Mouse (Mus musculus) forebrain, embryonic 12.5 days (tissue): ENCODE data around the gene Zfp872. TPM values are rescaled to one million over a fixed set of nuclear protein-coding genes. Genes with fewer than 3 reads are reported as not detected.

Source experiments
- ATAC-seq: fragments of 200-750 bp; cut with Nextera tagmentation; 2 replicates; pipeline ENCODE4 v1.8.0; 2017; ENCODE audit warnings: moderate TSS enrichment; ENCODE audit not compliant: low FRiP score
- H3K27ac ChIP-seq: fragments of 300-500 bp; sonication (generic); 2 replicates; pipeline ENCODE4 v1.5.1; 2016; ENCODE audit warnings: mild to moderate bottlenecking
- H3K27me3 ChIP-seq: fragments of 300-500 bp; sonication (generic); 2 replicates; pipeline ENCODE4 v1.6.1; 2016; ENCODE audit warnings: mild to moderate bottlenecking
- H3K36me3 ChIP-seq: fragments of 300-500 bp; sonication (generic); replicated peaks from 2 replicates; pipeline ENCODE4 v1.6.1; 2016; ENCODE audit warnings: mild to moderate bottlenecking
- H3K4me1 ChIP-seq: fragments of 300-500 bp; sonication (generic); 2 replicates; pipeline ENCODE4 v1.6.1; 2016
- H3K4me2 ChIP-seq: fragments of 300-500 bp; sonication (generic); 2 replicates; pipeline ENCODE4 v1.6.1; 2016; ENCODE audit warnings: mild to moderate bottlenecking, moderate library complexity
- H3K4me3 ChIP-seq: fragments of 300-500 bp; sonication (generic); replicated peaks from 2 replicates; pipeline ENCODE4 v1.5.1; 2016; ENCODE audit warnings: mild to moderate bottlenecking
- H3K9ac ChIP-seq: fragments of 300-500 bp; sonication (generic); 2 replicates; pipeline ENCODE4 v1.6.1; 2016; ENCODE audit warnings: mild to moderate bottlenecking
- H3K9me3 ChIP-seq: fragments of 300-500 bp; sonication (generic); 2 replicates; pipeline ENCODE4 v1.6.1; 2016
- WGBS: fragments of 180-500 bp; shearing (Covaris S2); methylation state at CpG from one replicate; pipeline ENCODE4 v1.1.7; 2016; 5-methylcytosine and 5-hydroxymethylcytosine counted together
- polyA plus RNA-seq: library from polyadenylated mRNA; unstranded; fragments of >200 nt; fragmentation: Nextera tagmentation; extraction: Ambion mirVana; gene quantifications from 2 replicates; pipeline ENCODE4 v1.2.1, GENCODE M21; 2016

Gene Zfp872
- polyA plus RNA-seq, 1 experiment from 2014 or later, result 0.31 TPM

GRCm38 (mm10) chr9:22156497-22157245, 31.2 kb upstream of the Zfp872 start, which contains the start of gene Pigyl:
Gene Pigyl, plus strand, starts transcription at chr9:22156846.
- H3K9me3 ChIP-seq, result no peaks in the 10 kb centered on the region
- H3K4me3 ChIP-seq, result peak within 1 kb of the TSS; percentile 63
- peak; percentile 99 for ATAC-seq
- H3K4me2 ChIP-seq, result peak within 1 kb of the TSS; percentile 76
- peaks cover 8% of the 10 kb centered on the region; the same call in 1 of the 2 replicates for H3K36me3 ChIP-seq
- H3K9ac ChIP-seq, result peak within 1 kb of the TSS; percentile 79
- H3K27me3 ChIP-seq, result peaks cover 3% of the 10 kb centered on the region
- H3K4me1 ChIP-seq, result peaks cover 14% of the 10 kb centered on the region
- WGBS, result under 1% methylated on average over 65 of the region's 65 CpGs
- peak within 1 kb of the TSS; percentile 79 for H3K27ac ChIP-seq

- Histone ChIP-seq H3K4me1 (peaks cover 14% of the 10 kb centered on the region), H3K9ac (peak overlapping the region; percentile 79), H3K9me3 (no peaks in the 10 kb centered on the region), H3K27me3 (peaks cover 3% of the 10 kb centered on the region), H3K27ac (0 out of 2 replicates have a peak overlapping the region, but pooled peaks have one; percentile 79), H3K4me2 (peak overlapping the region; percentile 76), H3K36me3 (peaks cover 8% of the 10 kb centered on the region; the same call in 1 of the 2 replicates), H3K4me3 (peak overlapping the region; percentile 63)
- 72% methylated on average over 34 of the region's 34 CpGs for WGBS
- no peak for ATAC-seq
Observed at GRCm38 (mm10) chr9:22157516-22158265, 30.2 kb upstream of the Zfp872 start.

DNA sequence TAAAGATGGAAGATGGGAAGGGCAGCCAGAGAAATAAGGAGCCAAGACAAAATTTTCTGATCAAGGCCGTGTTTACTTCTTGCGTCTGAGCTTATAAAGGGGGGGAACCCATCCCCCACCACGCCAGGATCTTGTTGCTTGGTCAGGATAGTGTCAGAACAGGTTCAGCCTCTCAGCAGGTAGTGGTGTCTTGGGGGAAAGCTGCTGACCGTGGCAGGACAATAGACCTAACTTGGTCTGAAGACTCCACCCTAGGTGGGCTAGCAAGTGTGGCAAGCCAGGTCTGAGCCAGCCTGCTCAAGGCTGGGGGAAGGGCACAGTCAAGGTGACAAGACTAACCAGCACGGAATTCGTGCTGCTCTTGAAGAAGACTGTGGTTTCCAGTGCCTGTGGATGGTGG, 26.6 kb upstream of the Zfp872 start:
- Histone ChIP-seq H3K9me3 (no peaks in the 10 kb centered on the region), H3K4me3 (no peak overlapping the region), H3K36me3 (peaks cover 8% of the 10 kb centered on the region; the same call in 1 of the 2 replicates), H3K4me2 (no peak overlapping the region), H3K9ac (no peak overlapping the region), H3K4me1 (peaks cover 20% of the 10 kb centered on the region), H3K27ac (no peak overlapping the region), H3K27me3 (peaks cover 12% of the 10 kb centered on the region)
- no peak for ATAC-seq
- WGBS, result 39% methylated on average over 6 of the region's 6 CpGs

DNA sequence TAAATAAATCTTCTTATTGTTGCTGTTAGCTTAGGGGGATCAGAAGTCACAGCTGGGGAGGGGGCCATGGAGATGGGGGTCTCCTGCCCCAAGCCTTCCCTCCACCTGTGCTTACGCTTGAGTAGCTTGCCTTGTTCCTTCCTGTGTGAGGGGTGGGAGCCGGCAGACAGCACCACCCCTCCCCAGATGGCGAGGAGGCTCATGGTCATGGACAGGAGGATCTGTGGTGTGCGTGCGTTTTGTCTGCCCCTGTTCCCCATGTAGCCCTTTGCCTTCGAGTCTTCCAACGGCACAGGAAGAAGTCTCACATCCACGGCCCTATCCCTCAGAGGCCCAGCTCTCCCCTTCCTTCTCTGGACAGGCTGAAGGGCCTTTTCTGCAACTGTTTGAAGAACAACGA, 25.6 kb upstream of the Zfp872 start:
- WGBS, result 76% methylated on average over 9 of the region's 9 CpGs
- Histone ChIP-seq H3K27ac (no peak overlapping the region), H3K9ac (no peak overlapping the region), H3K27me3 (peaks cover 12% of the 10 kb centered on the region), H3K36me3 (peaks cover 8% of the 10 kb centered on the region; the same call in 1 of the 2 replicates), H3K4me3 (no peak overlapping the region), H3K4me2 (no peak overlapping the region), H3K4me1 (peaks cover 18% of the 10 kb centered on the region), H3K9me3 (peaks cover 6% of the 10 kb centered on the region)
- no peak for ATAC-seq

DNA sequence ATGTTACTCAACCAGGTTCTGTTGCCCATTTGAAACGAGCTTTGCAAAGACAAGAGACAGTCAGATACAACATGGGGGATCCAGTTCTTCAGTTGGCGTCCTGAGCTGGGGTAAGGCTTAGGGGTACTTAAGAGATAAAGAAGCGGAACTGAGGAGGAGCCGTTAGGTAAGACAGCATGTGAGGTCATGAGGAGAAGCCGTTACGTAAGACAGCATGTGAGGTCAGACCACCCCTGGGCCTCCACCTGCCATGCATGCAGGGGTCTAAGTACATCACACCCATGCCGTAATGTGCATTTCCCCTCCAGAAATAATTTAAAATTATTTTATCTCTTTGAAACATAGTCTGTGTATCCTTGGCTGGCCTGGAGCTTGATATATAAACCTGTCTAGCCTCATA, 25.0 kb upstream of the Zfp872 start:
- Histone ChIP-seq H3K36me3 (peaks cover 7% of the 10 kb centered on the region; the same call in 1 of the 2 replicates), H3K9ac (no peak overlapping the region), H3K4me3 (no peak overlapping the region), H3K27me3 (peaks cover 12% of the 10 kb centered on the region), H3K4me1 (peaks cover 12% of the 10 kb centered on the region), H3K9me3 (peaks cover 6% of the 10 kb centered on the region), H3K4me2 (no peak overlapping the region), H3K27ac (no peak overlapping the region)
- 87% methylated on average over 7 of the region's 7 CpGs for WGBS
- ATAC-seq, result no peak

DNA sequence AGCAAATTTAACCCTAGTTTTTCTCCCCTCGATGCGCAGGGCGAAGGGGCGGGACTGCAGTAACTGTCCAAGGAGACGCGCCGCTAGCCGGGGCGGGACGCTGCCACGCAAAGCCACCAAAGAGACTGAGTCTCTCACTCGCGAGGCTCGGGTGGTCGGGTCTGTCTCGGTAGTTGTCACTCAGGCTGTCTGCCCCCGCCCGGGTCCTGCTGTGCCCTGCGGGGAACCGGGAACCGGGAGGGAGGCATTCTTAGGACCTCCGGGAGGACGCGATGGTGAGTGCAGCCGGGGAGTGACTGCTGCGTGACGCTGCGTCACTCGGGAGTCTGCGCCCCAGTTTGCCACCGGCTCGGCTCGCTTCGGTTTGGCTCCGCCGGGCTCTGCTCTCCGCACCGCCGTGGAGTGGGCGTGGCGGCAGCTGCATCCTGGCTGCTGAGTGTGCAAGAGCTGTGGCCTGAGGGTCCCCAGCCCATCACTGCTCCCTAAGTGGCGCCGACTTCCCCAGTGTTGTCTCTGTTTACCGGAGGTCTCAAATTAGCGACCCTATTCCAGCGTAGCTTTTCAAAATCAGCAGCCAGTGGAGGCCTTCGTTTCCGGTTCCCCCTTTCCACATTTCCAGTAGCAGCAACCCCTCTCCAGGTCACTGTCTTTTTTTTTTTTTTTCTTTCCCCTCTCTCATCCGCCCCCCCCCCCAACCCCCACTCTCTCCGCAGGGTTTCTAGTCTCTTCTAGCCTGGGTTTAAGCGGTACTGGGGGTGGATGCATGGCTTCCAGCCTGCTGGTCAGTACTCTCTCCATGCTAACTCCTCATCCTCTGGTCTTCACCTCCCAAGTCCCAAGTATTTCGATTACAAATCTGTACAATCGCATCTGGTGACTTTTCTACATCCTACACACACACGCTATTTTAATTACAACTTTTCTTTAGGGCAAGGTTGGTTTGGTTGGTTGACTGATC, 22.9 kb upstream of the Zfp872 start:
- Histone ChIP-seq H3K9me3 (peaks cover 6% of the 10 kb centered on the region), H3K27ac (peak overlapping the region; percentile 61), H3K4me2 (peak overlapping the region; percentile 94), H3K36me3 (no peaks in the 10 kb centered on the region), H3K4me1 (peaks cover 9% of the 10 kb centered on the region), H3K4me3 (peak overlapping the region; percentile 54), H3K9ac (peak overlapping the region; percentile 75), H3K27me3 (peaks cover 9% of the 10 kb centered on the region; the same call in 1 of the 2 replicates)
- WGBS, result 2% methylated on average over 45 of the region's 54 CpGs
- ATAC-seq, result peak; percentile 90

GRCm38 (mm10) chr9:22165964-22166363, 21.9 kb upstream of the Zfp872 start:
- 46% methylated on average over 6 of the region's 6 CpGs for WGBS

GRCm38 (mm10) chr9:22166686-22167085, 21.2 kb upstream of the Zfp872 start:
- 92% methylated on average over 10 of the region's 10 CpGs for WGBS
- Histone ChIP-seq H3K27me3 (peaks cover 9% of the 10 kb centered on the region; the same call in 1 of the 2 replicates), H3K36me3 (no peaks in the 10 kb centered on the region), H3K4me1 (peaks cover 9% of the 10 kb centered on the region), H3K27ac (no peak overlapping the region), H3K4me2 (no peak overlapping the region), H3K9ac (no peak overlapping the region), H3K4me3 (no peak overlapping the region), H3K9me3 (peaks cover 6% of the 10 kb centered on the region)
- ATAC-seq, result no peak

More at GRCm38 (mm10) chr9:22165964-22166363, 21.9 kb upstream of the Zfp872 start:
- H3K4me3 ChIP-seq, result no peak overlapping the region
- no peaks in the 10 kb centered on the region for H3K36me3 ChIP-seq
- no peak overlapping the region for H3K9ac ChIP-seq
- no peak overlapping the region for H3K27ac ChIP-seq
- peaks cover 6% of the 10 kb centered on the region for H3K9me3 ChIP-seq
- H3K4me1 ChIP-seq, result peaks cover 9% of the 10 kb centered on the region
- no peak overlapping the region for H3K4me2 ChIP-seq
- peaks cover 9% of the 10 kb centered on the region; the same call in 1 of the 2 replicates for H3K27me3 ChIP-seq
- ATAC-seq, result no peak

GRCm38 (mm10) chr9:22167751-22168150, 20.1 kb upstream of the Zfp872 start:
- no peak for ATAC-seq

GRCm38 (mm10) chr9:22169327-22169726, 18.6 kb upstream of the Zfp872 start:
- Histone ChIP-seq H3K4me1 (peaks cover 9% of the 10 kb centered on the region), H3K9ac (no peak overlapping the region), H3K27ac (no peak overlapping the region), H3K9me3 (peaks cover 6% of the 10 kb centered on the region), H3K27me3 (no peaks in the 10 kb centered on the region), H3K4me3 (no peak overlapping the region), H3K36me3 (no peaks in the 10 kb centered on the region), H3K4me2 (no peak overlapping the region)
- no peak for ATAC-seq
- WGBS, result 96% methylated on average over 11 of the region's 11 CpGs

More at GRCm38 (mm10) chr9:22167751-22168150, 20.1 kb upstream of the Zfp872 start:
- Histone ChIP-seq H3K27ac (no peak overlapping the region), H3K4me1 (peaks cover 9% of the 10 kb centered on the region), H3K27me3 (peaks cover 9% of the 10 kb centered on the region; the same call in 1 of the 2 replicates), H3K4me2 (no peak overlapping the region), H3K9ac (no peak overlapping the region), H3K4me3 (no peak overlapping the region), H3K9me3 (peaks cover 6% of the 10 kb centered on the region), H3K36me3 (no peaks in the 10 kb centered on the region)
- 97% methylated on average over 4 of the region's 4 CpGs for WGBS

DNA sequence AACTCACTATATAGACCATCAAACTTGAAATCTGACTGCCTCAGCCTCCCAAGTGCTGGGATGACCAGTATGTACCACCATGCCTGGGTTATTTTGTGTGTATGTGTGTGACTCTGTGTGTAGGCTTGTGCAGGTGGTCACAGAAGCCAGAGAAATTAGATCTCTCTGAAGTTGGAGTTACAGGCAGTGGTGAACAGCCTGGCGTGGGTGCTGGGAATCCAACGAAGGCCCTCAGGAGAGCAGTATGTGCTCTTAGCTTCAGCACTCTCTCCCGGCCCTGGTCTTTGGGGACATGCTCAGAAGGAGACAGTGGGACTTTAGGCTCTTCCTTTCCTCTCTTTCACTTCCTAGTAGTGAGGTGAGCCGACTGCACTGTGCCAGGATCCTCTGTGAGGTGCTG, 15.6 kb upstream of the Zfp872 start:
- H3K9ac ChIP-seq, result no peak overlapping the region
- H3K4me3 ChIP-seq, result no peak overlapping the region
- no peak overlapping the region for H3K4me2 ChIP-seq
- 90% methylated on average over 4 of the region's 4 CpGs for WGBS
- no peak overlapping the region for H3K27ac ChIP-seq
- H3K36me3 ChIP-seq, result no peaks in the 10 kb centered on the region
- H3K4me1 ChIP-seq, result no peaks in the 10 kb centered on the region
- ATAC-seq, result no peak
- H3K27me3 ChIP-seq, result no peaks in the 10 kb centered on the region
- H3K9me3 ChIP-seq, result peaks cover 9% of the 10 kb centered on the region; the same call in 1 of the 2 replicates
